Mouse (Mus musculus): ENCODE measurements around the gene Tdp2.

DNA sequence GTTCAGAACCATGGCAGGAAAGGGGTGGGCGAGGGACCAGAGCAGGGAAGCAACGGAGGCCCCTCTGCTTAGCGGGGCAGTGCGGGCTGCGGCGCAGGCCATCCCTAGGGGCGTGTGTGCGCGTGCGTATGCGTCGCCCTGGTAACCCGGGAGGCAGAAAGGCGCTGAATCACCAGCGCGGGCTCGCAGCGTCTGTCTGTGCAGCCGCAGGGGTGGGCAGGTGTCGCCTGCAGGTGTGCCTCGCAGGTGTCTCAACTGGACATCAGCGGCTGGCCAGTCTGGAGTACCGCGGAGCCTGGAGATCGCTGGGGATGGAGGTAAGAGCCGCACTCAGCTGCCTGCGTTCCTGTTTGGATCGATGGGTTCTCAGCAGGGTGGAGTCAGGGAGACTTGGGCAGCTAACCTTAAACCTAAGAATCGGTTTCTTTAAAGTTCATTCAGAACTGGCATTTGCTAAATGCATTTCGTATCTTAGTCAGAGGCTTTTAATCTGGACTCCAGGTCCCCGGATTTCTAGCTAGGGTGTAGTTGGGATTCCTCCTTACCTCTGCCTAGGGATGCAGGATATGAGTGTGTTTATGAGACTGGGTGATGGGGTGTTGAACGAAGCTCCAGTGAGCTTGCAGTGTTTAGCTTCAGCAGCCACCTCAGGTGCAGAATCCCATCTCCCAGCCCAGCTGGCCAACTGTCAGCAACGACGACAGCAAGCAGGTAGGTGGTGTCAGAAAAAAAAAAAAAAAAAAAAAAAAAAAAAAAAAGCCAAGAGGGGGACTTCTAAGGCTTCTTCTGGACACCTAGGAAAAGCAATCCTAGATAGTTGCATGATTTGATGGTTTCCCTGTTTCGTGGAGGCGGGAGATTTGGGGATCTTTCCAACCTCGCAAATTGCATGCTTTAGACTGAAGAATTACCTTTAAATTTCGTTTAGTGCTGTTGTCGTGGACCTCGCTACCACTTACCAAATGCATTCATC, 13.8 kb downstream of the Tdp2 start, which contains the start of gene D130043K22Rik:
- TF ChIP-seq CTCF (IDR thresholded peaks at IDR 0.05; ENCODE audit: extremely low read depth, insufficient read depth, insufficient read length, insufficient replicate concordance) (no peak), POLR2A (IDR thresholded peaks at IDR 0.05; ENCODE audit: low read depth, low read length) (no peak)
